Mouse (Mus musculus): ENCODE results near the gene Sept8.

Gene Sept8

DNA sequence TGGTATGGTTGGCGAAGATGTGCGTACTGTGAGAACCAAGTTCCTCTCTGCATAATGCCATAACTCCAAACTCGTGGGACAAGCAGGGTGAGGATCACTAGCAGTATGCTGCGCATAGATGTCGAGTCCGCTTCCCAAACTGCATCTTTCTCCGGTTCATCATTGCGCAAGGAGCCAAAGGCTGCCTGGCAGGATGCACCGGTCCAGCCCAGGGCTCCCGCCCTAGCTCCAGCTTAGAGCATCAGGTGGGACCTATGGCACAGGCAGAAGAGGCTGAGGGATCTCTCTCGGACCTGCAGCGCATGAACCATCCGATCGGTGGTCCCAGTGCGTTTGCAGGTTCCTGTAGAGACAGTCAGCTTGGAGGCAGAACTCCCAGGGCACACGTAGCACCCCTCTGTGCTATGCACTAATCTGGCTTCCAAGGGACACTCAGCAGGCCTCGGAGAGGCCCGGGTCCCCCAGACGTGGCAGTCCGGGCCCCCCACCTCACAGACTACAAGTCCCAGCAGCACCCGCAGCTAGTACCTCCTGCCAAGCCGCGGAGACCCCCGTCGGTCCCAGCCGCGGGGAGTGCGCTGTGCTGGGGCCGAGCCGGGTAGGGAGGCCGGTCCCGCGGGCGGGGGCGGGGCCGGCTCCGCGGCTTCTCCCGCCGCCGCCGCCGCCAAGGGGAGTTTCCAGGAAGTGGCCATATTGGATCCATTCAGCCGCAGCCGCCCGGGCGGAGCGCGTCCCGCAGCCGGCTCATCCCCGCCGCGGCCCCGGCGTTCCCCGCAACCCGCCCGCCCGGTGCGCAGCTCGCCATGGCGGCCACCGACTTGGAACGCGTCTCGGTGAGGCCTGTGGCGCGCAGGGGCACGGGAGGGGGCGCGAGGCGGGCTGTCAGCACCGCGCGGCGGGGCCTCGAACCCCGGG lies at the start of gene Sept8:
TSS of gene Sept8 (plus strand) at position 51 of the 915 bp plus-strand sequence.
- peak; percentile 55 to 75 for DNase-seq

DNA sequence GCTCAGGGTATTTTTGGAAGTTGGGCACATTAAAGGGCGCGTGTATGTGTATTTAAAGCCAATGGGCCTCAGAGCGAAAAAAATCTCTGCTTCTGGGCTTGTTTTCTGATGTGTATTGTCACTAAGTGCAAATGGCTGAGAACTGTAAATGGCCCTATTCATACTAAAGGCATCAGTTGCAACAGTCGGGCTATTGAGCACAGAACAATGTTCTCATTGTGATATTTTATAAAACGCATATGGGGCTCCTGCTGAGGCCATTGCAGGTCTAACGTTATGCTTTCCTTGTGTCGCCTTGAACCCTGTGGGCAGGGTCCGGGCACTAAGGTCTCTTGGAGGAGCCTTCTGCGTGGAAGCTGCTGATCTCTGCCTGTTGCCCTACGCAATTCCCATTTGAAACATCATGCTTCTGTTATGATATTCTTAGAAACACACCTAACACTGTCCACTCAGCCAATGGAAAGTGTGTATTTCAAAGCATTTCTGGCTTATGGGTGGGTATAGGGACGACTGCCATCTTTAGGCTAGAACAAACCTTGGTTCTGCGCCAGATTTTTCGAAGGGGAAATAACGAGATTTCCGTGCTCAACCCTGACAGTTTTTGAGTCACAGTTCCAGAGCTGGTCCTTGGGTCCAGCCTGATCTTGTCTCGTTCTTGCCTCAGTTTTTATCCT lies 49.6 kb upstream of the Sept8 start:
- DNase-seq = no peak

DNA sequence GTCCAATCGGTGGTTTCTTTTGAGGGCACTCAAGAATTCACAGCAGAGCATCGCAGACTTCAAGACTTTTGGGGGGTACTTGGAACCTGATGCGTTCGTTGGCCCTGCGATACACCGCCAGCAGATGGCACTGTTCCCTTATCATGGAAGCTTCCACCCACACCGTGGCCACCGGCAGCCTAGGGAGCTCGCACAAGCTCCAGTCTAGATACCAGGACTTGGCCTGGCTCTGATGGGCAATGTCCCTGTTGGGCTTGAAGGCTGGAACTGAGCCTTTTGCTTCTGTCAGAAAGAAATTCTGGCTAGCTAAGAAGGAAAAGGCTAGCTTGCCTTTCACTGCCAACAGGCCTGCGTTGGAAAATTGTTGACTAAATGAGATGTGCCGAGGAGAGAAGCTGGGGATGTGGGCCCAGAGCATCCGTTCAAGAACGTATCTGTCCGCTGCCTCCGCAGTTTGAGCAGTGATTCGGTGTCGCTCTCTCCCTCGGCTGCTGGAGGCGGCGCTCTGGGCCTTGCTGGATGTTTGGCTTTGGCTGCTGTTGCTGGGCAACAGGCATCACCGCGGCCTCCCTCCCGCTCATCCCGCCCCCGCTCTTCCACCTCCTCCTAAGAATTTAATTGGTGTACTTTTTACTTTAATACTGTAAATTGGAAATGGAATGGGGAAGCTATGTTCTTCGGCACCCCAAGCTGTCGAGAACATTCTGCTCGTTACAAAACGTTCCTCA lies 48.9 kb upstream of the Sept8 start, which contains the start of gene Gm9837:
TSS of gene Gm9837 (minus strand) at position 512 of the 728 bp plus-strand sequence.
- peak; percentile 89 to 96 for DNase-seq

DNA sequence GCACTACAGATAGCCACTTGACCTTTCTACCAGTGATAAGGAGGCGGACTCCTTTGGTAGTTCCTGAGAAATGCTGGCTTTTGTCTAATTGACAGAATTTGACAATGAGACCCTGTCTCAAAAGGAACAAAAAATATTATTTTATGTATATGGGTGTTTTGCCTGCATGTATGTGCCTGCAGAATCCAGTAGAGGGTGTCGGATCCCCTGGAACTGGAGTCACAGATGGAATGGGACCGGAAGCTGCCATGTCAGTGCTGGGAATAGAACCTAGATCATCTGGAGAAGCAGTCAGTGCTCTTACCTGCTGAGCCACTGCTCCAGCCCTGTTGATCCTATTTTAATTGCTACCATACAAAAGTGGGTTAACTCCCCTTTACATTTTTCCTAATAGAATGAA lies 46.3 kb upstream of the Sept8 start:
- no peak for DNase-seq

DNA sequence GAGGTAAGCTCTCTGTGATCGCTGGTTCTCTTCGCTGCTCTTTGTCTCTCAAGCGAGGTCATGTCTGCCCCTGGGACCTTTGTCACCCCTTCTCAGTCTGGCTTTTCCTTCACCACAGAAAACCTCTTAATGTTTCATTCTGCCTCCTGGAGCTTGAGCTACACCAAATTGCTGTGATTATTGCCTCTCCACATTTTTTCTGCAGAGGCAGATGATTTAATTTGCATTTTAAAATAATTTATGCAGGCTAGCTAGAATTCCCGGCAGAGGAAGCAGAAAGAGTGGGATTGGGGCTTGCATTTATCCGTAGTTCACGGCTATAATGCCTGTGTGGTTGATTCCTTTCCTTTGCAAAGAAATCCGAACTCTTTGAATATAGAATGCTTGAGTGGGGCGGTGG lies 43.4 kb upstream of the Sept8 start:
- no peak for DNase-seq

DNA sequence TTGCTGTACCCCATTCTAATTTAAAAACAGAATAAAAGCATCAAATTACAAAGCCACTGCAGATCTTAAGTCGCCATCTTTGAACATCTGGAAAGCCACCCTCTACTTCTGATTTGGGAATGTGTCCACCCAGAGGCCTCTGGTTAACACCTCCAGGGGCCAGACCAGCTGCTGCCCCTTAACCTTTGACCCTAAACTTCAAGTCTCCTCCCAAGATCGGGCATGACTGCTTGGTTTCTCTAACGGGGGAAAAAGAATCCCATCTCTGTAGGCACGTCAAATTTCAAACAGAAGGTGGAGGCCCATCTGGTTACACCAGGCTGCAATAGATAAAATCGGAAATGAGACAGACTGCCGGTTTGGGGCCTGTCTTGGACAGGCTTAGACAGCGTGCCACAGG lies 41.2 kb upstream of the Sept8 start:
- no peak for DNase-seq

DNA sequence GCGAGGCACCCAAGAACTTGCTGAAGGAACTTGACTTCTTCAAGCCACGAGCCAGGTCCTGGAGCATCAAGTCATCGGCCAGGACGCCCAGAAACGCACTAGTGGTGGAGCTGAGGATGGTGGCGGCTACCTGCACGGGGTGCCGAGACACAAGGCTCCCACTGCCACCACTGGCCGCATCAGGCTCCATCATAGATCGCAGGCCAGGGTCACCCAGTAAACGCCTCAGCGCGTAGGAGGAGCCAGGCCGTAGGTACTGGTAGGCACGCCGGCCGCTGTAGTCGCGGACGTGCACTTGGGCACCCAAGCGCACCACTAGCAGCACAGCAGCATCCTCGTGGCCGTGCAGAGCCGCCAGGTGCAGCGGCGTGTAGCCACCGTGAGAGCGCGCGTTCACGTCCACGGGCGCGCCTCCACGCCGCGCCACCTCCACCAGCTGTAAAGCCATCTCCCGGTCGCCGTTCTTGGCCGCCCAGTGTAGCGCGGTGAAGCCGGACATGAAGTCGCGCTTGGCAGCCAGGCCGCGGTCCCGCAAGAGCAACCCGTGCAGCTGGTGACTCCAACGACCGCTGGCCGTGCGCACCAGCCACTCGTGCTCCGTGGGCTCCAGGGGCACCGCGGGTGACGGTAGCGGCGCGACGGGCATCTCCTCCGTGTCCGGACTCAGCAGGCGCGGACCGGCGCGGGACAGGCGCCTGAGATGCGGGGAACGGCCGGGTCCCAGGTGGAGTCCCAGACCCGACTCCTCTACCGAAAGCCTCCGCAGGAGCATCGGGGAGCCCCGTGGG lies 40.5 kb upstream of the Sept8 start:
- no peak for DNase-seq

DNA sequence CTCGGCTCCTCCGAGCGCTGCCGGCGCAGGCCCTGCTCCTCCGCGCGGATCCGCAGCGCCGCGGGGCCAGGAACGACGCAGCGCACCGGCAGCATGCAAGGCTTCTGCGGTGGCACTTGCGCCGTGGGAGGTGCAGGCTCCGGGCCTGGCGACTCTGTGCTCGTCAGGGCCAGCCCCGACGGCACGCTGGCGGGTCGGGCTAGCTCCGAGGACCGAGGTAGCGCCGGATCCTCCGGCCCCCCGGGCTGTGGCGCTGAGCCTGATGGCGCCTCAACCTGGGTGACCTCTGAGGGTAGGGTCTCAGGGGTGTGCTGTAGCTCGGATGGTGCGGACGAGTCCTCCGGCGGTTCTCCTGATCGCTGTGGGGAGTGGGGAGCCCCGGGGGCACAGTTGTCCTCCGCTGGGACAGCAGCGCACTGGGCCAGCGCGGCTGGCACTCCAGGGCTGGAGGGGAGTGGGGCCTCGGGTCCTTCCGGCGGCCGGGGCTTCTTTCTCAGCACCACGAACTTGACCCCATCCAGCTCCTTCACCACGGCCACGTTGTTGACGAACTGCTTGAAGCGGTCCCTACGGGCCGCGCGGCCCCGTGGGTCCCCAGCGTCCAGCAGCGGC lies 39.8 kb upstream of the Sept8 start:
- DNase-seq = peak in 1 of 2 experiments; percentile 47

DNA sequence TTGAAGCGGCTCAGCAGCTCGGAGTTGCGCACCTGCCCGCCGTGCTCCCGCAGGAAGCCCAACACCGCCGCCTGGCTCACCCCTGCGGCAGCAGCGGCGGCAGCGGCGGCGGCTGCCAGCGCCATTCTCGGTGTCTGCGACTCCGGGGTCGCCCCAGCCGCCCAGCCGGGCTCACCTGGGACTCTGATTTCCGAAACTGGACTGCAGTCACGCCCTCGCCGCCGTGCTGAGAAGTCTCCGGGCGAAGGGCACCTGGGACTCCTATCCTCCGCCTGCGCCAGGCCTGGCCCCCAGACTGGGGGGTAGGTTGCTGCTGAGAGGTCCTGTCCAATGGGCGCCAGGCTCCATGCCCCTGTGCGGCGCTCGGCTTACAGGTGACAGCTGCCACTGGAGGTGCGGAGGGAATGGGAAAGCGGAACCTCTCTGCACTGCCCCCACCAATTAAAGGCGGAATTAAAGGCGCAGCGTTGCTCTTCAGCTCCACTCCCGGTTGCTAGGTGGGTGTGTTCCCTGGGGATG lies 39.2 kb upstream of the Sept8 start, which contains the start of the genes Gm9945 and Sowaha:
TSS of gene Gm9945 (plus strand) at position 384 of the 519 bp plus-strand sequence.
TSS of gene Sowaha (minus strand) at position 492 of the 519 bp plus-strand sequence.
- peak; percentile 63 to 87 for DNase-seq

DNA sequence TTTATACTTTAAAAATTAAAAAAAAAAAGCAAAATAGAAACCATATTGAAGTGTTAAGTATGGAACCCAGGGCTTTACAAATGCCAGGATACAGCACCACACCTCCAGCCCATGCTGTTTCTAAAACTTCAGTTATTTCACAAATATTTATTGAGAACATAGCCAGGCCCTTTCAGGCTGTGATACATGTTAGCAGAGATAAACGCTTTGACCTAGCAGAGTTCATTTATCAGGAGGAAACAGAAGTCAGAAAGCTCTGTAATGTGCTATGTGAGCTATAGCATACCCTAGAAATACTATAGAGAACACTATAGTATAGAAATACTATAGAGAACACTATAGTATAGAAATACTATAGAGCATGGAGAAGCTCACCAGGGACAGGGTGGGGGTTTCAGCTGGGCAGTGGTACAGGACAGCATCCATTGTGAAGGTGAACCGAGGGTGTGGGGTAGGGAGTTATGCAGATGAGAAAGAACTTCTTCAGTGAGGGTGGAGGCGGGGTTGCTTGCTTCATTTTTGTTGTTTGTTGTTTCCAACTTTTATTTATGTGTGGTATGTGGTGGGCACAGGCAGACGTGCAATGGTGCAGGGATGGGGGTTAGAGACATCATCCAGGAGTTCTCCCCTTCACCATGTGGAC lies 37.8 kb upstream of the Sept8 start:
- DNase-seq = no peak

DNA sequence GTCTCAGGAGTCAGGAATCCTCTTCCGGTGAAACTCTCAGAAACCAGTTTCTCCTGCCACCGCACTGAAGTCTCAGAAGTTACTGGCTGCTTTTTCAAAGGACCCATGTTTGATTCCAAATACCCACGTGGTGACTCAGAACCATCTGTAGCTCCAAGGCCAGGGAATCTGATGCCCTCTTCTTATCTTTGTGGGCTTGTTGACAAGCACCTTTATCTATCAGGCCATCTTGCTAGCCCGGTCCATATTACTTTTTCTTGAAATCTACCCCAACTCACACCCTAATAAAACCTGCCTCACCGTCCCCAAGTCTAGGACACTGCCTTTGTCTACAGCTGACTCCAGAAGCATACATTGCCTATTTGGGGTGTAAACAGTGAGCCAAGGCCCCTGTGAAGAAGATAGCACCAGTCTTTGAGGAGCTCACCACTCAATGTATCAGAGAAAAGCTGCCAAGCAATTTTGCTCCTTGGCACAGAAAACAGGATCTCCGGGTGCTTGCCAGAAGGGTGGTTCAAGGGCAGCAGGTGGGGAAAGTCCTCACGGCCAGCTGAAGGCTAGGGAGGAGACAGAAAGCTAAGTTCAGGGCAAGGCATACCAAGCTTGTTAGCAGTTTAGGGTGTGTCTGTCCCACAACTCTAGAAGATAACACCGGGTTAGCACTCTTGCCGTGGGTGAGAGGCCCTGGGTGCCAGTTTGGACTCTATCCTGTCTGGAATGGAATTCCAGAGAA lies 35.7 kb upstream of the Sept8 start:
- DNase-seq = no peak

DNA sequence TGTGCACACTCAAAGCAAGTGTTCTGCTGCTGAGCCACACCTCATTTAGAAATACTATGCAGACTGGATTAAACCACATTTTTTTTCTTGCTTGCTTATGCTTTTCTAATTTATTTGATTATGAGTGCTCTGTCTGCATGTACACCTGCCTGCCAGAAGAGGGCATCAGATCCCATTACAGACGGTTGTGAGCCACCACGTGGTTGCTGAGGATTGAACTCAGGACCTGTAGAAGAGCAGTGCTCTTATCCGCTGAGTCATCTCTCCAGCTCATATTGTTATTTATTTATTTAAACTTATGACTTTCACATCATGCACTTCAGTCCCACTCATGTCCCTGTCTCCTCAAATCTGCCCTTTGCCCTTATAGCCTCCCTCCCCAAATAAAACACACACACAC lies 33.3 kb upstream of the Sept8 start:
- no peak for DNase-seq

DNA sequence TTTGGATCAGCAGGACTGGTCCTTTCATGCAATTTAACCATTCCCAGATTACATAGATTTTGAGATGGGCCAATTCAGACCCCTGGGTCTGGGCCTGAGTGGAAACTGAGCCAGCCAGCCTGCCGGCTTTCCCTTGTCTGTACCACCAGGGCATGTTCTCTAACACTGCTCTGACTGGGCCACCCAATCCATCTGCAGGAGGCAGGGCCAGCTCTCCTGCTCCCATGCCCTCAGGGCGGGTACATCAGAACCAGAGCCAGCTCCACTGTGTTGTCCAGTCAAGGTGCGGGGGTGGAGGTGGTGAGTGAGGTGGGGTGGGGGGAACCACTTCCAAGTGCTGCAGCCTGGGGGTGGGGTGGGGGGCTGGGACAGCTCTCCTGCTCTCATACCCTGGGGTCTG lies 32.7 kb upstream of the Sept8 start:
- DNase-seq = no peak

DNA sequence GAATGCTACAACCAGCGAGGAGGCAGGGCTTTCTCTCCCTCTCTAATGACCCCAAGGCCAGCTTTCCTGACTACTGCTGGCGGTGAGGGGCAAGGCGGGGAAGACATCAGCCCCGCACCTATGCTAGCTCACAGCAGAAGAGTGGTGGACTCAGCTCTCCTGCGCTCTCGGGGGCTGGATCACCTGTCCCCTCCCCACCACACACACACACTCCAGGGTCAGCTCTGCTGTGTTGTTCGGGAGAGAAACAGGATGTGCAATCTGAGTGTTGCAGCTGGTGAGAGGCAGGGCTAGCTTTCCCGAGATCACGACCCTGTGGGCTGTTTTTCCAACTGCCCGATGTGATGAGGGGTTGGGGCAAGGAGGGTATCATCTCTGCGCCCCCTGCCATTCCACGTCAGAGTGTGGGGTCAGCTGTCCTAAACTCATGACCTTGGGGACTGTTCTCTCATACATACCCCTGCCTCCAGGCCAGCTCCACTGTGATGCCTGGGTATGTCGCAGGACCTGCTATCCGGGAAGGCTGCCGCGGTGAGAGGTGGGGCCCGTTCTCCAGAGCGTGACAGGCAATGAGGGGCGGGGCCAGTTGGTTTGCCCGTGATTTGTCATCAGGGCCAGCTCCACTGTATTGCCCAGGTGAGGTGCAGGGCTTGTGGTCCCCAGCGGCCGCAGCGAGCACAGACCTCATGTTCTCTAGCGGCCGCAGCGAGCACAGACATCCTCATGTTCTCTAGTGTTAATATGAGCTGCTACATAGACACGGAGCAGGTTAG lies 32.0 kb upstream of the Sept8 start:
- peak; percentile 56 to 79 for DNase-seq

DNA sequence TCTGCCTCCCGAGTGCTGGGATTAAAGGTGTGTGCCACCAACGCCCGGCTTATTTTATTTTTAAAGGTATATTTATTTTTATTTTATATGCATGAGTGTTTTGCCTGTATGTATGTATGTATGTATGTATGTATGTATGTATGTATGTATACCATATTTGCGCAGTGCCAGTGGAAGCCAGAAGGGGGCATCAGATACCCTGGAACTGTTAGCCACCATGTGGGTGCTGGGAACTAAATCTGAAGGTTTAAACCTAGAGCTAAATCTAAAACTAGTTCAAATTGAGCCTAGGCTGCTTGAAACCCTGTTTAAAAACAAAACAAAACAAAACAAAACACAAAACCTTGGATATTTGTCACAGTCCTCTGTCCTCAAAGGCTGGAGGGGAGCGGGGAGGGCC lies 30.1 kb upstream of the Sept8 start:
- DNase-seq = no peak

DNA sequence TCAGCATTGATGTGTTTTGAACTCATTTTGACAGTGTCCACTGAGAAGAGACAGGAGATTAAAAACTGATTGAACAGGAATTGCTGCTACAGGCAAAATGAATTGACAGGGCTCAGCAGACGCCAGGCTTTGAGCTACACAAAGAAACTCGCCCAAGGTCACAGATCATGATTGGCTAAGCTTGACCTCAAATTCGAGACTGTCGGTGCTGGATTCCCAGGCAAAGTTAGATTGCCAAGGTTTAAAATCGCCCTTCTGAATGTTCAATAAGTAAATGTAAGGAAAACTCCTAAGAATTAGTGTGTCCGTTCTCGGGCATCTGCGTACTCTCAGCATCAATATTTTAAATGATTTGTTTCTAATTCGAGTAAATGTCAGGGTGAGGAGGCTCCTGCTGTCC lies 29.6 kb upstream of the Sept8 start:
- DNase-seq = no peak

DNA sequence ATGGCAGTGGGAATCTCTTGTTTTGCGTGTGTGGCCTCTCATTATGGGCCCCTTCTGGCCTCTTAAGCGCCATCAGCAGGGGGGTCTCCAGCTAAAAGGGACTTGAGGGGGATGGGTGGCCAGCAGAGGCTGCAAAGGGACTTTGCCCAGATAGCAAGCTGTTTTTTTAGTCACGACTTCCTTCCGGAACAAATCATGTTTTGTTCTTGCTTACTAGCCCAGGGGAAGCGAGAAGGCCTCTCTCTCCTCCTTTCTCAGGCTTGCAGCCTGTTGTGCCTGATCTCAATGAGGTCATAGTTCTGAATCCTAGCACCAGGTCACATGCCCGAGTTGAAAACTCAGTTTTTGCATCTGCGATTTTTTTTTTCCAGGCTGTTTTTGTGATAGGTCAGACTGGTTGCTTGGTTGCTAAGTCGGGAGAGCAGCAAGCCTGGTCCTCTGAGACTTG lies 27.1 kb upstream of the Sept8 start:
- DNase-seq = no peak

DNA sequence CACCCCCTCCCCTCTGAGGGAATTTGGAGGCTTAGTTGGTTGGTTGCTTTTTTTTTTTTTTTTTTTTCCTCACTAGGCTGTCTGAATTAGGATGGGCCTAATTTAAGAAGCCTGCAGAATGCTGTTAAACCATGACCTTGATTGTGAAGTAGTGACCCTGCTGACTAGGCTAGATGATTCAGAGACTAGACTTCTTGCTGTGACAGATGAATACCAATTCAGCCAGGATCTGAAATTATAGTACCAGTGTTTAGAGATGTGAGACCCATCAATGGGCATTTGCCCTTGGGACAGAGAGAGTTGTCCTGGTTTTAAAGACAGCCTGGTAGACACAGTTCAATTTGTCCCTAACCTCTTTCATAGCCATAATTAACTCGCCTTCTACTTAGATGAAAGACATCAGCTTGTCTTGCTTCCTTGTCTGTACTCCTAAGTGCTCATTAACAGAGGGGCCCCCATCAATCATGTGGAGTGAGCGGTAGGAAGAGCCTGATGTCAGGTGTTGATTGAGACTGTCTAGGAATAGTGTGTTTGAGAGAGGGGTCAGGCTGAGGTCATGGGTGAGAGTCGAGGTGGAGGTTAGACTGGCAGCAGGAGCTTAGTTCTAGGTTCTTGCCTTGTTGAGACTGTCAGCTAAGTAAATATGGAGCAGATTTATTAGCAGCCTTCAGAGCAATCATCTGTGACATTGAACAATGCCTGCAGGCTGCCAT lies 25.7 kb upstream of the Sept8 start:
- DNase-seq = no peak

DNA sequence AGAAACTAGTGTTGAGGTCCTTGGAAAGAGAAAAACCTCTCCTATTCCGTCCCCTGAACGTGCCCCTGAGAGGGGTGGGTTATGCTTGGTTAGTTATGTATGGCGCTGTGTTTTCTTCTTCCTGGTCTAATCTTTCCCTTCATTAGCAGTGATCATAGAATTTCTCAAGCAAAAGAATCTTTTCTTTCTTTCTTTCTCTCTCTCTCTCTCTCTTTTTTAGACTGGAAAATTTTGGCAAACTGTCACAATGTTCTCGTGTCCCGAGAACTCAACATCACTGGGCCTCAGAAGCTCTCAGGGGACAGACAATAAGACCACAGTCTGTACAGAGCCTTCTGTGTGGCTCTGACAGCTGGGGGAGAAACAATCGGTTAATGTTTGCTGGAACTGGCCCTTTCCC lies 23.6 kb upstream of the Sept8 start:
- no peak for DNase-seq
